Mouse (Mus musculus) testis, postnatal 14 days (tissue): ENCODE data around the gene Klhdc4.

Source experiments
- DNase-seq: peaks from one replicate; pipeline ENCODE4 v3.0.0; 2021; ENCODE audit warnings: low spot score

The Klhdc4 gene

DNA sequence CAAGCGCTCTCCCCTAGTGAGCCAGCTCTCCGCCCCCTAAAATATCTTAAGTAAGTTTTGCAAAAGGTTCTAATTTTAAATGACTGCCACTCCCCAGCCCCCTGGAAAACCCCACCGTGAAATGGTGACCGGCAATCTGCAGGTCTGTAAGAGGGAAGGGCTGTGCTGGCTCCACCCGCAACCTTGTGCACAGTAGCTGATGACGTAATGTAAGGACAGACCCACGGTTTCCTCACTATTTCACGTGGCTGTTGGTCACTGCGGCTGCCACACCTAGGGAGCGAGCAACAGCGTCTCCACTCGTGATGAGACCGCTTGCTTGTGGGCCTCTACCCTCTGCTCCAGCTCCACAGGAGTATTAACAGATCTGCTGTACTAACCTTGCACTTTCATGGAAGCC, 23.2 kb downstream of the Klhdc4 start:
- no peak for DNase-seq

DNA sequence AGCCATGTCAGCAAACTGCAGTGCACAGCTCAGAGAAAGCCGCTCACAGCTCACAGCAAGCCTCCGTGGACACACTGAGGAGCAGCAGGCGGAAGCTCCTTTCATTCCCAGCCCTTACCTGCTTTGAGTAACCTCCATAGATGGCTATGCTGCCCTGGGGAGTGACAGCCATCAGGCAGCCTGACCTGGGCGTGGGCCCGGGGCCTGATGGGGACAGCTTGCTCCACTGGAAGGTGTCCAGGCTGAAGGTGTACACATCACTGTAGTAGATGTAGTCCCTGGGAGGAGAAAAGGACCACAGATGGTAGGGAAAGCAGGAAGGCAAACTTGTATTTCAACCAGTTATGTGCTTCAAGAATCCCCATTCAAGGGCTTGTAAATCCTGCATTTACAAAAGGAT, 24.5 kb downstream of the Klhdc4 start:
- DNase-seq = no peak

DNA sequence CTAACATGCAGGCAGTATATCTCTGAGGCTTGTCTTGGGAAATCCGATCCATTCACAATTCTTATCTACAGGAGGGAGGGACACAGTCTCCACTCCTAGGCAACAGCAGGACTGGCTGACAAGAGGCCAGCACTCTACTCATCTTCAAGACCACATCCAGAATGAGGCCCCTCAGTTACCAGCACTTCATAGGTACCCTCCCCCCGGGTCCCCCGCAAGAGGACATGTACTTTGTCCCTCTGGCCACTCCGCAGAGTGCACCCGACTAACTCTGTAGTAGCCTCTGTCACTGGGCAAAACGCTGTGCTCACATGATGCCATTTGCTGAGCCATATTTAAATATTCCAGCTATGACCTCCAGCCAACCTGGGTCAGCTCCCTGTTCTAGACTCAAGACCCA, 31.0 kb downstream of the Klhdc4 start:
- DNase-seq = no peak

DNA sequence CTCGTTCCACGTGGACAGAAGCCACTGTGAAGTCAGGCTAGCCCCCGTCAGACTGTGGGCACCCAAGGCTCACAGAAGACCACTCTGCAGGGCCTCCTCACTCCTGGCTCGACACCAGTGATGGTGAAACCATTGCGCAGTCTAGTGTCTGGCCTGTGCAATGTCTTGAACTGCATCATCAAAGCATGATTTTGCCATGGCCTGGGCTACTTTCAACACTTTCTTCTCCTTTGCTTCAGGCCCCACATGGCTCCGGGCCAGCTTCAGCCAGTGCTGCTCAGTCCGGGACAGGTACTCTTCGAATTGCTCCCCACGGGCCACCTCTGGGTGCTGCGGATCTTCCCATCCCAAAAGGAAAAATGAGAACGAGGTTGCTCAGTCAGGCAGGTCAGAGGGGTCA, 33.0 kb downstream of the Klhdc4 start:
- no peak for DNase-seq

DNA sequence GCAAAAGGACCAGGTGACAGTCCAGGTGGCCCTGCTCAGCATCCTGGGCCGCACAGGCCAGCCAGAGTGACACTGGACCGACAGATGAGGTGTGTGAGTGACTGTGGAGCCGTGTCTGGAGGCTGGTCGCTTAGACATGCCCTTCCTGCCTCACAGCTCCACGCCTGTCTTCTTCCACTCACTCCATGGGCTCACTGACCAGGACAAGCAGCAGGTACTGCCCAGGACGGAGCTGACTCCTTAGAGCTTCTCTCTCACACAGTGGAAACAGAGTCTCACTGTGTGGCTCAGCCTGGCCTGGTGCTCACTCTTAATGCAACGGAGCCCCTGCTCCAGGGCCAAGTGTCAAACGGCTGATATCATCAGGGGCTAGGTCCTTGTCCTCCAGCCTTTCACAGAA, 33.9 kb downstream of the Klhdc4 start:
- no peak for DNase-seq

DNA sequence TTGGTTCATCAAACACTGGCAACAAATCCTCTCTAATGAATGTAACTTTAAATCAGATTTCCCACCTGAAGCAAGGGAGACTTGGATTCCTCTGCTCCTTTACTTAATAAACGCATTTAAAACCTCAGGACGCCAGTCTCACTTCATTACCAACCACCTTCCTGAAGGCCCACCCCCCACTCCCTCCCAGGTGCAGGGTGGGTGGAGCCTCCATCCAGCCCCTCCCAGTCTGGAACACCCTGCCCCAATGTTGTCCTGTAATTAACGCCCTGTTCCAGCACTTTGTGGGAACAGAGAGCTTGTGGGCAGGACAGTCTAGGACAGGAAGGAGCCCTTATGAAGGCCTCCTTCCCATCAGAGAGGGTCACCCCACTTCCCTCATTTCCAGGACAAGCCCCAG, 35.2 kb downstream of the Klhdc4 start:
- no peak for DNase-seq

DNA sequence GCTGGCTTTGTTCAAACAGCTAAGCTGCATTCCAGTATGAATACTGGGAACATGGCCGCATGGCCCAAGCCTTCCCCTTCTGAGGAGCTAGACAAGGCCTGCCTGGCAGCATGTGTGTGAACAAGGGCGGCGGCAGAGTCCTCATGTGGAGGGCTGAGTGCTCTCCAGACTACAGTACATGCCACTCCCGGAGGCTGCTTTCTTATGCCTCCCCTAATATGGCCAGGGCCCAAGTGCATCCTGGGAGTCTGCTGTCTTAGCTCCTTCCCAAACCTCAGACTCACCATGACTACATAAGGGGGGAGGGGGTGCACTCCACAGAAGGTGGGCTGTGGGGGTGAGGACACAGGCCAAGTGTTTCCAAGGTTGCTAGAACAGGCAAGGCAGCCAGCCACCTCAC, 36.7 kb downstream of the Klhdc4 start:
- DNase-seq = no peak

DNA sequence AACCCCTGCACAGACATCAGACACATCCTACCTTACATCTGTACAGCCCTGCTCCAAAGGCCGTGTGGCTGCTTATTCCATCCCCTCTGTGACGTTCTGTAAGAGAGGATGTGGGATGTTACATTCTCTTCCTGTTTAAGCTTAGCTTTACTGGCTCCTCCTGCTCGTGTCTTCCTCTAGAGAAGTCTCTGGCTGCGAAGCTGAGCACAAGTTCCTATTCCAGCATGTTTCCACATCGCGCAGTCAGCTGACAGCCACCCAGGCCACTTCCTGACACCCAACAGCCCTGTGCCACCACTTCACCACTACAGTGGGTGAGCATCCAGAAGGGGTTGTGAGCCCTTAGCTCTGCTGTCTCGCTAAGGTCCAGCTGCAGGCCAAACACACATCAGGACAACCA, 37.2 kb downstream of the Klhdc4 start:
- DNase-seq = no peak

DNA sequence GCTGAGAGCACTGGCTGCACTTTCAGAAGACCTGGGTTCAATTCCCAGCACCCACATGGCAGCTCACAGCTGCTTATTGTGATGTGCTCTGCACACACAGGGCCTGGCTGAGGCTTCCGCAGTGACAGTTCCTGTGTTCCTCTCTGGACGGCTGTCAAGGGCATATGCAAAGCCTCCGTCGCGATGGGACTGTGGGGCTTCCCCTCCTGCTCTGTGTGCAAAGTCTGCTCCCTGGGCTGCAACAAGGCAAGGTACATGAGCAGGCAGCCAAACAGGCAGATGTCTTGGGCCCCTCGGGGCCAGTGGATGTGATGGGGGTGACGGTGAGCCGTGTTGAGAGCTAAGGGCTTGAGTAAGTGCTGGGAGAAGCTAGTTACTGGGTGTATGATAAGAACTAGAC, 40.6 kb downstream of the Klhdc4 start:
- DNase-seq = no peak

DNA sequence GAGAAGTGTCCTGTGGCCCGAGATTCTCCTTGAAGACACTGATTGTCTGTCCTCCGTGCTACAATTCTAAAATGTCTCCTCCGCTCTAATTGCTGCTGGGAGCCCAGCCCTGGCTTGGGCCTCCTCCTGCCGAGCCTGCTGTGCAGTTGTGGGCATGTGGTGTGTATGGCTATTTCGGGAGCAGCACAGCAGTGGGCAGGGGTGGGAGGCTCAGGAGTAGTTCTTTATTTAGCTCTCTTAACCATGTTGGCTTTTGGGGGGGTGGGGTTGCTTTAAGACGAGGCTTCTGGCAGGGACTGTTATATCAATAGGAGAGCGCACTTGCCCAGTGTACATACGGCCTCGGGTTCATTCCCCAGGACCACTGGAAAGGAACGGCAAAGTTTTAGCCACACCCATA, 42.8 kb downstream of the Klhdc4 start:
- no peak for DNase-seq

DNA sequence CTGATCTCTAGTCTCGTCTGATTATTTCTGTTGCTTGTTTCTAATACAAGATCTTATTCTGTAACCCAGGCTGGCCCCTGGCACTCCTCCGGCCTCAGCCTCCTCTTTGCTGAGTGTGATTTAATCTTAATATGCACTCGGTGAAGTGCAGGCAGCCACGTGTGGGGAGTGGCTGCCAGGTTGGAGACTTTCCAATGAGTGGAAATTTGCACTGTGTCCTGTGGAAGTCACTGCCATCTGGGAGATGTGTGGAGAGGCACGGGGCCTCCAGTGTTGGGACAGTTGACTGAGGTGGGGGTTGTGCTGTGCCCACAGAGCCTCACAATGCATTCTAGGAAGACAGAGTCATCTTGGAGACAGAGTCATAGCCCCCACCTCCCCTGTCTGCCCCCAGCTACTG, 46.9 kb downstream of the Klhdc4 start:
- DNase-seq = no peak

DNA sequence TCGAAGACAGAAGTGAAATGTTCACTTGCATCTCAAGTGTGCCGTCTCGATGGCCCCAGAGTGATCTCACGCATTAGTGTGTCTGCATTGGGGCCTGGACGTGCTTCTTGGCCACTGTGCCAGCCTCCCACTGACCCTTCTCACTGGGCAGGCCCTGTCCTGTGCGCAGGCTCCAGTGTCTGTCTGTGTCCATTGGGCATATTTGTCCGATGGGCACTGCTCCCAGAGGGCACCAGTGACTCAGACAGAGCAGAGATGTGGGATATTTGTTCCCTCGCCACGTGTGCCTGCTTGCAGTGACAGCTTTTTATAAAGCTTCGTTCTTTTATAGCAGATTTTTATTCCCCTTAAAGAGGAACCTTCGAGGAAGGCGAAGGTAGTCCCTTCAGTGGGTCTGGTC, 55.5 kb downstream of the Klhdc4 start:
- no peak for DNase-seq

DNA sequence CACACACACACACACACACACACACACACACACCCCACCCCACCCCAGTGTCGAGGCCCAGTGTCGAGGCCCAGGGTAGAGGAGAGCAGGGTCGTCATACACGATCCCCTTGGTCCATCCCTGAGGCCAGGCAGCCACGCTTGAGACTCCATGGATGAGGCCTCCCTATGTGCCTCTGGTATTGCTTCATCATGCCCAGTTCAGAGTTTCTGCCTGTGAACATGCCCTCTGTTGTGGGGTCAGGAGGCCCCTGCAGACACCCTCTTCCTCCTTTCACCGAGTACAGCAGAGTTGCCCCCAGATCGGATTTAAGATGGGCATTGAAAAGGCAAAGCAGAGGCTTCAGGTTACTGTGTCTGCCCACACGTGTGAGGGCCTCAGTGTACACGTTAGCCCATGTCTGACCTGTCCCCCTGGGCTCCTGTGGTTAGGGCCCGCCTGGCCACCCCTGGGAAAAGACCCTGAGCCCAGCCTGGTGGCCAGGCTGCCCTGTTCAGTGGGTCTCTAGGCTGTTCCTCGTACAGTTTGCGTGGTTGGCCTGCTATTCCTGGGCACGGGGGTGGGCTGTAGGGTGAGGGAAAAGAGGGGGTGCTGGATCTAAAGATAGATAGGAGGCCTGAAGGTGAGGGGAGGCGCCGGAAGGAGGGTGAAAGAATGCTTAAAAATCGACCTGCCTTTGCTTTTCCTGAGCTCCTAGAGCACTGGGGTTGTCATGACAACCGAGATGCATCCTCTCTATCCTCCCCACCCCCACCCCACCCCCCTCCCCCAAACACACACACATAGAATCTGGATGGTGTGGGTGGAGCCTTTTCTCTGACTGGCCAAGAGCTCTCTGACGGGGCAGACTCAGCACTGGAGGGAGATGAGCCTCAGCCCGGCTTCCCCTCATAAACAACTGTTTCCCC, 58.3 kb downstream of the Klhdc4 start:
- no peak for DNase-seq

DNA sequence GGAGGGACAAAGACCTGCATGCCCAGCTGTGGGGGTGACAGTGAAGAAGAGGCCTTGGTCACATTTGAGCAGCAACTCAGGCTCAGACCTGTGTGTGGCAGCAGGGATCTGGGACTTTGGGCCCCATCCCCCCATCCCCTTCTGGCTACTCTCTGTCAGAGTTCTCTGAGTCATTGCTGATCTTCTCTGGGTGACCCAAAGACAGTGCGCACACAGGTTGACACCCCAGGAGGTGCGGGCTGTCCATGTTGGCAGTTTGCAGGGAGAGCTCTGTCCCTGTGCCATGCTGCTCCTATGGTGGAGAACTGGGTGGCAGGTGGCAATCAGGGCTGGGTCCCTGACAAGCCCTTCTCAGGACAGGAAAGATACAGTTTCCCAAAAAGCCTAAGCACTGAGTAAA, 59.7 kb downstream of the Klhdc4 start:
- no peak for DNase-seq

DNA sequence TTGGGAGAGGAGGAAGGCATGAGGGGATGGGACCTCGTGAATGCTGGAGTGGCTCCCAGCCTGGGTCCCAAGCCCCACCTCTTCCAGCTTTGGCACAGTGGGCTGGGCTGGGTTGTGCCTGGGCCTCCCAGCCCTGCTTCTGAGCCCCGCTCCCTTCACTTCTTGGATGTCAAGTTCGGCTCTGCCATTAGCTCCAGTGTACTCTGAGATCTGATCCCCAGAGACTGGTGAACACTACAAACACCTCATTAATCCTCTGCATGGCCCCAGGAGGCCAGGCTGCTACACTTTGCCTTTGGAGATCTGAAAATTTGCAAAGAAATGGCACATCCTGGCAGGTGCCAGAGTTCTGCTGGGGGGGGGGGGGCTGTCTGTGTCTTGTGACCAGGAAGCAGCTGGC, 60.3 kb downstream of the Klhdc4 start:
- no peak for DNase-seq

DNA sequence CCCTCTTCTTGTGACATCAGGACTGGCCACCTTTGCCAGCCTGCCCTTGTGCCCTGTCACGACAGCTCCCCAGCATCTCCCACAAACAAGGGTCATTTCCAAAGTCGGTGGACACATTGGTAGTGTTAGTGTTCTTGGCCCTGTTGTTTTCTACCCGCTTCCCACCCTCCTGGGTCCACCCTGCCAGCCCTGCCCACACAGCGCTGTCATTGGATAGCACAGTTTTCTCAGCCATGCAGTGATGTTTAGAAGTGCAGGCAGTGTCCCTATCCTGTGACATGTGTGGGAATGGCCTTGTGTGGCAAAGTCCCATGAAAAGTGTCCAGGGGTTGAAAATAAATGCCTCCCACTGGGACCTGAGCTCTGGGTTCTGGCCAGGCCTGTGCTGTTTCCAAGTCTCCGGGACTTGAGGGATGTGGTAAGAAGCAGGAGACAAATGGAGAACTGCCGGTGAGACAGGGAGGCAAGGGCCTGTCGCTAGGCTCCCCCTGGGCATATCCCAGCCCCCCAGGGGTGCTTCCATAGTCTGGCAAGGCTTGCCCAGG, 63.7 kb downstream of the Klhdc4 start:
- no peak for DNase-seq

DNA sequence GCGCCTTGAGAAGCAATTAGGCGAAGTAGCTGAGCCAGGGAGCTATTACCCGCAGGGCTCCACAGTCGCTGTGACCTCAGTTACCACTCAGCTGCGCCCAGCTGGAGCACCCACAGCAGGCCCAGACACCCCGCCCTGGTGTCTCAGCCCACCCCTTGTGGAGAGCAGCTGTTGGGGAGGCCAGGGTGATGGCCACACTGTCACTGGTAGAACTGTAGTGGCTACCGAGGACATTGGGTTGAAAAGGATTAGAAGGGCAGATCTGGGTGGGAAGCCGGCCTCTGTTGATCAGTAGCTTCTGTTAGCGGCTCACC, 65.7 kb downstream of the Klhdc4 start:
- DNase-seq = no peak

DNA sequence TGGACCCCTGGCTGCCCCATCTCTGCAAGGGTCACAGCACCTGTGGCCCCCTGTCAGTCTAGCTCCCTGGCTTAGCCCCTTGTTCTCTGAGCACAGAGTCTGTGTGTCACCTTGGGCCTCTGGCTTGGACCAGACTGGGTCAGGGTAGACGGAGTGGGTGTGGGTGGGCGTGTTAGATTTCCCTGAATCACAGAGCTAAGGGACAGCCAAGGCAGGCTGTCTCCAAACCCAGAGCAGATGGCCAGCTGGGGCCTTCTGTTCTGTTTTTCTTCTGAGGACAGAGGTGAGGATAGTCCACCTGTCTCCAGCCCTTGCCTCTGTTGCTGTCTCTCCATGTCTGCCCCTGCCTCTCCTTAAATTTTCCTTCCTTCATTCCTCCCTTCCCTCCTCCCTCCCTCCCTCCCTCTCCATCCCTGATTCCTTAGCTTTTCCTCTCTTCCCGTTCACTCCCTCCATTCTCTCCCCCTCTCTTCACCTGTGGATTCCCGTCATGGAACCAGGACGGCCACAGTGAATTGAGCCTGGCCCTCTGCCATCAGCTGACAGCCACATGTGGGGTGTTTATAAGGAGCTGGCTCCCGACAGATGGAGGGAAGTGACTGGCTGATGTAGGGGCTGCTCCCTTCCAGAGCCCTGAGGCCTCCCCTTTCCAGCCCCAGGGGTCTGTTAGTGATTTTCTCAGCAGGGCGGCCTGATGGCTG, 66.2 kb downstream of the Klhdc4 start:
- no peak for DNase-seq

DNA sequence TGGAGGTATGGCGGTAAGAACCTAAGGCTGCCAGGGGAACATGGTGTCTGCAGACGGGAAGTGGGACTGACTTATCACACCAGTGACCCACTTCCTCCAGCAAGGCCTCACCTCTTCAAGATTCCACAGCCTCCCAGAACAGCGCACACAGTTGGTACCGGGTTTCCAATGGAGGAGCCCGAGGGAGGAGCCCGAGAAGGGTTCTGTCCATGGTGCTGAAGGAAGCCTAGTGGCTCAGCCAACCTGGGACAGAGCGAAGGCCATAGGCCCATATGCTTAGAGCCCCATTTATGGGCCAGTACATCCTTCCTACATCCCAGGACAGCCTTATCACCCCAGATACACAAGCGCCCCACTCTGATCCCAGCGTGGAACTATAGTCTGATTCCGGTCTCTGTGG, 67.9 kb downstream of the Klhdc4 start:
- DNase-seq = no peak

DNA sequence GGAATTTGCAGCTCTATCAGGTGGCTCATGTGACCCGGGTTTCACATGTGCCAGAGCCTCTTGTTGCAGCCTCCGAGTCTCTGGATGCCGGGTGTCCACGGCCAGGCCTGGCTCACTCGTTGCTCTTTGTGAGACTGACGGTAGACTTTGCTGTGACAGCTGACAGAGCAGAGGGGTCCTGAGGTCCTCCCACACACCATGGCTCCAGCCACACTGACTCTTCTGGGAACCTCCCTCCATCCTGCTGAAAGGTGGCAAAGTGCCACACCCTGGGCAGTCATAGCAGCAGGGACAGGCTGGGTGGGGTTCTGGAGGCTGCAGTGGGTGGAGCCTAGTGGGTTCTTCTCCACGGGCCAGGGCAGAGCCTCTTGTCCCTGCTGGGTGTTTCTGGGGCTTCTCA, 68.9 kb downstream of the Klhdc4 start:
- no peak for DNase-seq

DNA sequence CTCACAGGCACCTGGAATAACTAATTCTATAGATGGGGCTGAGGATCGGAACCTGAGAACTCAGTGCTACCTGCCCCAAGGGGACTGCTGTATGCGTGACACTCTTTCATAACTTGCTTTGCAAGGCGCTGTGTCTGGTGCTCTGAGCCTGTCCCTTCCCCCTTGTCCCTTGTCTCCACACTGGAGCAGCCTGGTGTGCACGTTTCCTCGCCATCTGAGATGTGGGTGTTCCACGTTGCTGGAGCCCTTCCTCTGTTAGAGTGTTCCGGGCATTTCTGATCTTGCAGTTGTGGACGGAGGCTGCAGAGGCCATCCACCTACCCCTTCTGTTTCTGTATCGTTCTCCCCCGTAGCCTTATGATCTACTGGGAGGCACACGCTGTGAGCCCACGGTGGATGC, 70.9 kb downstream of the Klhdc4 start:
- no peak for DNase-seq

DNA sequence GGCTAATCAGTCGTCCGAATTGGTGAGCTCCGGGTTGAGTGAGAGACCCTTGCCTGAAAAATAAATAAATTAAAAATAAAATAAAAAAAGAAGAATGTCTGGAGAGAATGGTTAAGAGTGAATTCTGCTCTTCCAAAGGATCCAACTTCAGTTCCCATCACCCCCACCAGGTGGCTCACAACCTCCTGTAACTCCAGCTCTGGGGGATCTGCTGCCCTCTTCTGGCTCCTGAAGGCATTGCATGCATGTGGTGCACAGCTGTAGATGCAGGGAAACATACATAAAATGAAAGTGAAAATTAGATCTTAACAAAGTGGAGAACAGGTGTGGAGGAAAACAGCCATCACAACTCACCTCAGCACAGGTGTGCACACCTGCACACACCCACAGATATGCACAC, 78.0 kb downstream of the Klhdc4 start:
- peak; percentile 82 for DNase-seq

DNA sequence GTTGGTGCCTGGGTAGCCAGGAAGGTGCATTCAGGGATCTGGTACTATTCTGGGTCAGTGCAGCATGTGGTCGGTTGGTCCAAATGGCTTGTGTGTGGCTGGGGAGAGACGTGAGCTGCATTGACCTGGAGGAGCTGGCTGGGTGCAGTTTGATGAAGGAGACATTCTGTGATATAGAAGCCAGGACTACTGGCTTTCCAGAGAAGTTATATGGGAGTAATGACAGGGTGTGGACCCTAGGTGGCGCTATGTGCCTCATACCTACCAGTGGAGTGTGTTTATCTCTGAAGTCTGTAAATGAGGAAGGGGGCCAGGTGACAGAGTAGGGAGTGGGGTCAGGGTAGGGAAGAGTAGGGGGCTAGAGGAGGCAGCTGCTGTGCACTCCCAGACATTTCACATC, 78.9 kb downstream of the Klhdc4 start:
- no peak for DNase-seq

DNA sequence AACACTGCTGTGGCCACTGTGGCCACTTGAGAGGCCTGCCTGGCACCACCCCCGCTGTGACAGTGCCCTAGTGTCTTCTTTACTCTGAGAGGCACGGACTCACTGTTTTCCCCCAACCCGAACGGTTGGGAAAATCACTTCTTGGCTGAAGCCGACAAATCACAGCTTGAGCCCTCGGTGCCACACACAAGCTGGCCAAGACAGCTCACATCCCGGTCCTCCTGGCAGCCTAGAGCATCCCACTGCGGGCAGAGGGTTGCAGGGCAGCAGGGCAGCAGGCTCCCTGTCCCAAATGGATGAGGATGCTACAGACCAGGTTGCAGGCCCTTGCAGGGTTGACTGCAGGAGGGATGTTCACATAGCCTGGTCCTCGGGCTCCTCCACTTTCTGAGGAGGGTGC, 79.9 kb downstream of the Klhdc4 start:
- DNase-seq = no peak
